Mouse (Mus musculus): ENCODE results near the gene Cfap20. TPM values are rescaled to one million over a fixed set of nuclear protein-coding genes. Genes with fewer than 3 reads are reported as not detected.

Gene Cfap20
- polyA plus RNA-seq, 1 experiment from 2014 or later, result 148 TPM

DNA sequence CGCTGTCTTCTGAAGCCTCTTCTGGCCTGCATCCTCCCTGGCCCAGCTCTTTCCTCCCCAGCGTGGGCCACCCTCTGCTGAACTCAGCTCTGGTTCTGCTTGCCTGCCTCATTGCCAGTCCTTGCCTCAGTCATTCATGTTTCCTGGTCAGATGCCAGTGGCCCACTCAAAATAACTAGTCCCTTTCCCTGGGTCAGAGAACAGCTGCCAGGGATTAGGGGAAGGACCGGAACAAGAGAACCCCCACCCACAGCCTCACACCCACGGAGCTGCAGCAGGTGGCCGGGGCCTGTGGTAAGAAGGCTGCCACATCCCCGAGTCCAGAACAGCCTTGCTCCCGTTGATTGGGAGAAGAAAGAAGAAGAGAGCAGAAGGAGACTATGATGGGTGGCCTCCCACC, 33.6 kb downstream of the Cfap20 start:
- DNase-seq (ENCODE audit: low spot score), result no peak
- Histone ChIP-seq H3K4me3 (no peak overlapping the region), H3K36me3 (replicated peaks) (no peaks in the 10 kb centered on the region), H3K27me3 (replicated peaks; ENCODE audit: low read depth, poor library complexity, severe bottlenecking) (no peaks in the 10 kb centered on the region), H3K9me3 (no peaks in the 10 kb centered on the region), H3K27ac (replicated peaks) (no peak overlapping the region), H3K4me1 (peaks cover 18% of the 10 kb centered on the region)
- WGBS, result 77% methylated on average over 7 of the region's 7 CpGs

- H3K27ac ChIP-seq (replicated peaks), result no peak overlapping the region
- WGBS, result 88% methylated on average over 9 of the region's 9 CpGs
Observed at GRCm38 (mm10) chr8:95399131-95399530, 35.5 kb downstream of the Cfap20 start.

GRCm38 (mm10) chr8:95397201-95397600, 37.5 kb downstream of the Cfap20 start:
- no peak overlapping the region for H3K4me3 ChIP-seq
- H3K36me3 ChIP-seq (replicated peaks), result no peaks in the 10 kb centered on the region
- no peak for DNase-seq (ENCODE audit: low spot score)
- 51% methylated on average over 5 of the region's 5 CpGs for WGBS
- H3K9me3 ChIP-seq, result no peaks in the 10 kb centered on the region
- H3K27ac ChIP-seq (replicated peaks), result peak overlapping the region; percentile 72
- H3K4me1 ChIP-seq, result peaks cover 36% of the 10 kb centered on the region
- no peaks in the 10 kb centered on the region for H3K27me3 ChIP-seq (replicated peaks; ENCODE audit: low read depth, poor library complexity, severe bottlenecking)

More at GRCm38 (mm10) chr8:95399131-95399530, 35.5 kb downstream of the Cfap20 start:
- Histone ChIP-seq H3K9me3 (no peaks in the 10 kb centered on the region), H3K36me3 (replicated peaks) (no peaks in the 10 kb centered on the region), H3K4me3 (no peak overlapping the region), H3K27me3 (replicated peaks; ENCODE audit: low read depth, poor library complexity, severe bottlenecking) (no peaks in the 10 kb centered on the region), H3K4me1 (peaks cover 36% of the 10 kb centered on the region)
- no peak for DNase-seq (ENCODE audit: low spot score)

GRCm38 (mm10) chr8:95396752-95397151, 37.9 kb downstream of the Cfap20 start:
- Histone ChIP-seq H3K4me1 (peaks cover 36% of the 10 kb centered on the region), H3K9me3 (no peaks in the 10 kb centered on the region), H3K4me3 (no peak overlapping the region), H3K36me3 (replicated peaks) (no peaks in the 10 kb centered on the region), H3K27me3 (replicated peaks; ENCODE audit: low read depth, poor library complexity, severe bottlenecking) (no peaks in the 10 kb centered on the region), H3K27ac (replicated peaks) (peak overlapping the region; percentile 72)
- 48% methylated on average over 11 of the region's 11 CpGs for WGBS
- no peak for DNase-seq (ENCODE audit: low spot score)

GRCm38 (mm10) chr8:95395186-95395918, 39.3 kb downstream of the Cfap20 start:
- Histone ChIP-seq H3K36me3 (replicated peaks) (no peaks in the 10 kb centered on the region), H3K9me3 (no peaks in the 10 kb centered on the region), H3K27ac (replicated peaks) (peak overlapping the region; percentile 77), H3K27me3 (replicated peaks; ENCODE audit: low read depth, poor library complexity, severe bottlenecking) (no peaks in the 10 kb centered on the region), H3K4me1 (peaks cover 37% of the 10 kb centered on the region), H3K4me3 (no peak overlapping the region)
- 38% methylated on average over 8 of the region's 8 CpGs for WGBS
- DNase-seq (ENCODE audit: low spot score), result peak; percentile 26

DNA sequence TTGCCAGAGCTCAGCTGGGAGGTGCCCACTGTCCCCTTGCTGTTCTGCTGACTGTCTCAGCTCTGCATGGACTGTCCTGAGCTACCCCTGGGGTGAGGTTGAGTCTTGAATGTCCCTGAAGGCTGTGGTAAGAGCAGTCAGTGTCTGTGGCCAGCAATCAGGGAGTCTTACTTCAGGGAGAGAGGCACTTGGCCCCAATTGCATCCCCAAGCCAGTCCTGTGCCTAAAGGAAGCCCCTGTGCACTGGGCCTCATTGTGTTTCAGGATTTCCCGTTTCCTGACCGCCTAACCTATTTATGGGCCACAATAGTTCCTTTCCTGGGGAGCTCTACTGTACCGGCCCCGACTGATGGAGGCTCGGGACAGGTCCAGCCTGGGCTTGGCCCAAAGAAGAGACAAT, 42.1 kb downstream of the Cfap20 start:
- DNase-seq (ENCODE audit: low spot score), result no peak
- WGBS, result 68% methylated on average over 5 of the region's 5 CpGs
- H3K36me3 ChIP-seq (replicated peaks), result no peaks in the 10 kb centered on the region
- H3K27ac ChIP-seq (replicated peaks), result peak overlapping the region; percentile 27; the same call in 1 of the 2 replicates
- no peak overlapping the region for H3K4me3 ChIP-seq
- no peaks in the 10 kb centered on the region for H3K27me3 ChIP-seq (replicated peaks; ENCODE audit: low read depth, poor library complexity, severe bottlenecking)
- H3K4me1 ChIP-seq, result peaks cover 37% of the 10 kb centered on the region
- H3K9me3 ChIP-seq, result no peaks in the 10 kb centered on the region

DNA sequence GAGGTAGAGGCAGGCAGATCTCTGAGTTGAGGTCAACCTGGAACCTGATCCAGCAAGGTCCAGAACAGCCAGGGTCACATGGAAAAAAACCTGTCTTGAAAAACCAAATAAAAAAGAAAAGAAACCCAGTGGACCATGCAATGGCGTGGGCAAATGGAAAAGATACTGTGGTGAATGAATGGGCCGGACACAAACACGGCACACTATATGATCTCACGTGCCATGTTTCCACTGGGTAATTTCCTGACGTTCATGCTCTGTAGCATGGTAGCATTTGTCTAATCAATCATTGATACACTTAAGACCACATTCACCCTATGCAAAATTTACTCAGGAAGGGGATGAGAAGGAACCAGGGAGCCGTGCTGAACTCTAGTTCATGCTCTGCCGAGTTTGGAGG, 43.6 kb downstream of the Cfap20 start:
- Histone ChIP-seq H3K9me3 (no peaks in the 10 kb centered on the region), H3K4me3 (no peak overlapping the region), H3K4me1 (peaks cover 22% of the 10 kb centered on the region), H3K36me3 (replicated peaks) (no peaks in the 10 kb centered on the region), H3K27ac (replicated peaks) (no peak overlapping the region), H3K27me3 (replicated peaks; ENCODE audit: low read depth, poor library complexity, severe bottlenecking) (no peaks in the 10 kb centered on the region)
- DNase-seq (ENCODE audit: low spot score), result no peak
- 86% methylated on average over 7 of the region's 7 CpGs for WGBS

DNA sequence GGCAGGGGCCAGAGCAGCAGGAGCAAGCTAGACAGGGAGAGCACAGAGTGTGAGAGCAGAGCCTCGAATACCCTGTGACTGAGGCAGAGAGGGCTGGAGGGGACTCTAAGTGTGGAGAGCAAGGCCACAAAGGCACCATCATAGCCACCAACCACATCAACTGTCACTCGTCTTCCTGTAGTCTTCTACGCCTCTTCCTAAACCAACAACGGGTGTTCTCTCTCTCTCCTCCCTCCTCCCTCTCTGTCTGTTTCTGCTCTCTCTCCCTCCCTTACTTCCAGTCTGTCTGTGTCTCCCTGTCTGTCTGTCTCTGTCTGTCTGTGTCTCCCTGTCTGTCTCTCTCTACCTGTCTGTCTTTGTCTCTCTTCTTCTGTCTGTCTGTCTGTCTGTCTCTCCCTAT, 44.4 kb downstream of the Cfap20 start:
- no peak overlapping the region for H3K4me3 ChIP-seq
- 64% methylated on average over 4 of the region's 4 CpGs for WGBS
- H3K36me3 ChIP-seq (replicated peaks), result no peaks in the 10 kb centered on the region
- no peak for DNase-seq (ENCODE audit: low spot score)
- H3K9me3 ChIP-seq, result no peaks in the 10 kb centered on the region
- H3K27me3 ChIP-seq (replicated peaks; ENCODE audit: low read depth, poor library complexity, severe bottlenecking), result no peaks in the 10 kb centered on the region
- H3K4me1 ChIP-seq, result peaks cover 14% of the 10 kb centered on the region
- H3K27ac ChIP-seq (replicated peaks), result 0 out of 2 replicates have a peak overlapping the region, but pooled peaks have one; percentile 24

DNA sequence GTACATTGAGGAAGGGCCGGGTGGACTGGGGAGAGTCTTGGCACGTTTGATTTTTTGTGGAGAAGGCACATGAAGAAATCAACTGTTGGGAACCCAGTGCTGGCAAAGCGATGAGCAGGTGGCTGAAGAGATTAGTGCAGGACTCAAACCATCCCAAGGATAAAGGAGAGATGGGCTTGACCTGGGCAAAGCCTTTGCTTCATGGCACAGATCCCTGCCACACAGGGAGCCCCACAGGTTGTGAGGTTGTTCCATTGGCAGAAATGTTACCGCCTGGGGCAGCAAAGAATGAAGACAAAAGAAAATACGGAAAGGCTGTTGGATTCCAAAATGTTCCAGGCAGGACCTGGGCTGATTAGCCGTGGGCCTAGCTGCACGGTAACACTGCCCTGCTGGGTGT, 46.7 kb downstream of the Cfap20 start:
- H3K4me3 ChIP-seq, result no peak overlapping the region
- DNase-seq (ENCODE audit: low spot score), result no peak
- H3K36me3 ChIP-seq (replicated peaks), result no peaks in the 10 kb centered on the region
- 84% methylated on average over 7 of the region's 7 CpGs for WGBS
- H3K9me3 ChIP-seq, result no peaks in the 10 kb centered on the region
- no peak overlapping the region for H3K27ac ChIP-seq (replicated peaks)
- H3K4me1 ChIP-seq, result 0 out of 2 replicates have a peak, but pooled peaks cover 3% of the 10 kb centered on the region
- no peaks in the 10 kb centered on the region for H3K27me3 ChIP-seq (replicated peaks; ENCODE audit: low read depth, poor library complexity, severe bottlenecking)

DNA sequence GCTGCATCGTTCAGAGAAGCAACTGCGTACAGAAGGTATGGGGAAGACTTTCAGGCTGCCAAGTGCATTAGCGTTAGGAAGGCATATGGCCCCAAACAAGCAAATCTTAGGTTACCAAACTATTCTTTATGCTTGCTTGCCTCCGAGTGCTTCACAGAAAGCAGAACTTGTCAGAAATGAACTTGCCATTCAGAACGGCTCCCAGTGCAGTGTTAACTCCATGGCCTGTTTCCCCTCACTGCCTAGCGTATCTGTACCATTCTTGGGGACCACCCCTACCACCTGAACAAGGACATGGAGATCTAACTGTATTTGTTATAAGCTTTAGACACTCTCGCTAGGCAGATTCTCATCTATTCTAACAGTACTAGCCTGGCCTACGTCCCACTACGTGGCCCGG, 47.4 kb downstream of the Cfap20 start:
- Histone ChIP-seq H3K36me3 (replicated peaks) (no peaks in the 10 kb centered on the region), H3K4me1 (0 out of 2 replicates have a peak, but pooled peaks cover 3% of the 10 kb centered on the region), H3K4me3 (no peak overlapping the region), H3K9me3 (no peaks in the 10 kb centered on the region), H3K27ac (replicated peaks) (no peak overlapping the region), H3K27me3 (replicated peaks; ENCODE audit: low read depth, poor library complexity, severe bottlenecking) (no peaks in the 10 kb centered on the region)
- WGBS, result 92% methylated on average over 10 of the region's 10 CpGs
- no peak for DNase-seq (ENCODE audit: low spot score)

- no peak overlapping the region for H3K27ac ChIP-seq (replicated peaks)
- 82% methylated on average over 5 of the region's 5 CpGs for WGBS
- DNase-seq (ENCODE audit: low spot score), result no peak
- no peak overlapping the region for H3K4me3 ChIP-seq
- H3K36me3 ChIP-seq (replicated peaks), result no peaks in the 10 kb centered on the region
- H3K27me3 ChIP-seq (replicated peaks; ENCODE audit: low read depth, poor library complexity, severe bottlenecking), result no peaks in the 10 kb centered on the region
- 0 out of 2 replicates have a peak, but pooled peaks cover 3% of the 10 kb centered on the region for H3K4me1 ChIP-seq
- H3K9me3 ChIP-seq, result no peaks in the 10 kb centered on the region
Observed at GRCm38 (mm10) chr8:95386037-95386436, 48.6 kb downstream of the Cfap20 start.

DNA sequence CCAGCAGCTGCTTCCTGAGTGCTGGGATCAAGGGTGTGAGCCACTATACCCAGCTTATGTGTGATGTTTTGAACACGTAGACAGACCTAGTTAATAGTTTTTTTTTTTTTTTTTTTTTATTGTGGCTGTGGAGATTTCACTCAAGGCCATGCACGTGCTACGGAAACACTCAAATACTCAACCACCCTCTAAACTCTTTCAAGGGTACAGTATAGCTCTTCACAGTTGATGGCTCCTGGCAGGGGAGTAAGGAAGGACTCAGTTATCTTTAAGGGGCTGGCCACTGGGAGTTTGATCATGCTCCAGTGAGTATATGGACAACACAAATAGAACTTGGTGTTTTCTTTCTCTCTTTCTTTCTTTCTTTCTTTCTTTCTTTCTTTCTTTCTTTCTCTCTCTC, 50.2 kb downstream of the Cfap20 start:
- no peaks in the 10 kb centered on the region for H3K36me3 ChIP-seq (replicated peaks)
- DNase-seq (ENCODE audit: low spot score), result no peak
- H3K27ac ChIP-seq (replicated peaks), result no peak overlapping the region
- no peak overlapping the region for H3K4me3 ChIP-seq
- no peaks in the 10 kb centered on the region for H3K27me3 ChIP-seq (replicated peaks; ENCODE audit: low read depth, poor library complexity, severe bottlenecking)
- no peaks in the 10 kb centered on the region for H3K4me1 ChIP-seq
- 81% methylated on average over 3 of the region's 3 CpGs for WGBS
- no peaks in the 10 kb centered on the region for H3K9me3 ChIP-seq

DNA sequence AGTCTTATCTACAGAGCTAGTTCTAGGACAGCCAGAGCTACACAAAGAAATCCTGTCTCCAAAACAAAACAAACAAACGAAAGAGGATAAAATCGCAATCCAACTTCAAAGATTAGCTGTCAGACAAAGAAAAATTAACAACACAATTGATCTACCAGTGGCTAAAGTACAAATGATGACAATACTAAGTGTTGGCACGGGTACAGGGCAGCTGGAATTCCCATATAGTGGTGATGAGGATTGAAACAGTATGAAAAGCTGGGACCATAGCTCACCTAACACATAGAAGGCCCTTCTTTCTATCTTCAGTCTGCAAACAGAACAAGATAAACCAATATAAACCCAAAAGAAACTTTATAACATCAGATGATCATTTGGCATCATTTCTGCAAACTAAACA, 53.1 kb downstream of the Cfap20 start:
- H3K4me3 ChIP-seq, result no peak overlapping the region

More for the DNA sequence above, 53.1 kb downstream of the Cfap20 start:
- no peak for DNase-seq (ENCODE audit: low spot score)
- H3K27ac ChIP-seq (replicated peaks), result no peak overlapping the region
- no peaks in the 10 kb centered on the region for H3K36me3 ChIP-seq (replicated peaks)
- 92% methylated on average over 3 of the region's 3 CpGs for WGBS
- H3K9me3 ChIP-seq, result no peaks in the 10 kb centered on the region
- H3K4me1 ChIP-seq, result peaks cover 14% of the 10 kb centered on the region
- no peaks in the 10 kb centered on the region for H3K27me3 ChIP-seq (replicated peaks; ENCODE audit: low read depth, poor library complexity, severe bottlenecking)

Data from embryonic facial prominence, embryonic 10.5 days (tissue).